Mouse (Mus musculus): ENCODE data around the gene Tmem35b. TPM values are rescaled to one million over a fixed set of nuclear protein-coding genes. Genes with fewer than 3 reads are reported as not detected.

Gene Tmem35b
- polyA plus RNA-seq (2017; shearing (Covaris generic)) = 27.9 TPM

DNA sequence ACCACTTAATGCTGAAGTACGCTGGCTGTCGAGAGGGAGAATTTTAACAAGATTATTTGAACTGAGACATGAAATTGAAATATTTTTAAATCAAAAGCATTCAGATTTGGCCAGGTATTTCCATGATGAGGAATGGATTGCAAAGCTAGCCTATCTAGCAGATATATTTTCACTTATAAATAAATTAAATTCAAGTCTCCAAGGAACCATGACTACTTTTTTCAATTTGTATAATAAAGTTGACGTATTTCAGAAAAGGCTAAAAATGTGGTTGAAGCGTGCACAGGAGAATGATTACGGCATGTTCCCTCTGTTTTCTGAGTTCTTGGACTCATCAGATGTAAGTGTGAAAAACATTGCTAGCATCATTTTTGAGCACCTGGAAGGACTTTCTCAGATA is at the start of gene Tmem35b:
TSS of gene Tmem35b (plus strand) at position 301 of the 400 bp plus-strand sequence.

DNA sequence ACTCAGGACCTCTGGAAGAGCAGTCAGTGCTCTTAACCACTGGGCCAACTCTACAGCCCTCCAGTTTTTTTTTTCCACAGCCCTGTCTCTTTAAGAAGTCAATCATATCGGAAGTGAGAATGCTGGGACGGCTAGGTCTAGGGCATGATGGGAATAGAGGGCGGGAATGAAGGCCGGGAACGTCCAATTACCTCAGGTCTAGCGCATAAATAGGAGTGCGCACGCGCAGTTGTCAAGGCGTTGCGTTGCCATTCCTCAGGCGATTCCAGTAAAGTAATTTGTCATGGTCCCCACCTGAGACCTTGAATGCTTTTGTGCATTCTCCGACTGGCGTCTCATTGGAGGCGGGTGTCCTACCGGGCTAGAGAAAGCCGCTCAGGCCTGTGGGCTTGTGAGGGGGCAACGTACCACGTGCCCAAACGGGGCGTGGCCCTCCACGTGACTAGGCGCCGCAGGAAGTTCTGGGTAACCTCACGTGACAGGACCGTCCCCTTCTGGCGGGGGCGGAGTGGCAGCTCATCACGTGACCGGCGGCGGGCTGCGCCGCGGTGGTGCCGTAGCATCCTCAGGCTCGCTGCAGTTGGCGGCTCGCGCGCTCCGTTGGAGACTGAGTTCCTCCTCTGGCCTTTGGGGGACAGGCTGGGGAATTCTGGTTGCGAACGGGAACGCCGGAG is 46.5 kb upstream of the Tmem35b start, which contains the start of gene Zmym6:
TSS of gene Zmym6 (plus strand) at position 509 of the 674 bp plus-strand sequence.

DNA sequence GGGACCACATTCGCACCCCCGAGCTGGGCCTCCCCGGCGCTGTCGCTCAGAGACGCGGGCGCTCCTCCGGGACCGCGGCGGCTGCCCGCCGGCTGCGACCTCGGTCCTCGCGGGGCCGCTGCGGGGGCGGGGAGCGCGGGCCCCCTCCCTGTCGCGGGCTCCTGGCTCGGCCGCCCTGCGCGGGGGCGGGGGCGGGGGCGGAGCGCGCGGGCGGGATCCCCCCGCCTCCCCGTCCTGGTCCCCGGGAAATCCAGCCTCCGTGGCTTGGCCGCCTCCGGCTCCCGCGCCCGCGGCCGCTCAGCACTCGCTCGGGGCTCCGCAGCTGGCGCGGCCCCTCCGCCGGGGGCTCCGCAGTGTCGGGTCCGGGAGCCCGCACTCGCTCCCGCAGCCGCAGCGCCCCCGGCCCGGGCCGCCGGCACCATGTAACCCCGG is 45.4 kb downstream of the Tmem35b start, which contains the start of gene Dlgap3:
TSS of gene Dlgap3 (plus strand) at position 291 of the 432 bp plus-strand sequence.

Other genes with a start within 250 kb of the Tmem35b start
- gene Zmym4, start 155.6 kb upstream of the Tmem35b start, polyA plus RNA-seq (2017; shearing (Covaris generic)) = 21.2 TPM
- 17.5 TPM for gene Sfpq, start 102.4 kb upstream of the Tmem35b start, polyA plus RNA-seq (2017; shearing (Covaris generic))
- gene Zmym1, start 62.5 kb upstream of the Tmem35b start, polyA plus RNA-seq (2017; shearing (Covaris generic)) = 41.6 TPM
- gene Zmym6, start 46.3 kb upstream of the Tmem35b start, polyA plus RNA-seq (2017; shearing (Covaris generic)) = 38.8 TPM
- 0.22 TPM for gene Dlgap3, start 45.5 kb downstream of the Tmem35b start, polyA plus RNA-seq (2017; shearing (Covaris generic))
- gene Smim12, start 120.1 kb downstream of the Tmem35b start, polyA plus RNA-seq (2017; shearing (Covaris generic)) = 59.6 TPM
- not detected for gene Gja4, start 190.3 kb downstream of the Tmem35b start, polyA plus RNA-seq (2017; shearing (Covaris generic))
- gene Gjb3, start 207.2 kb downstream of the Tmem35b start, polyA plus RNA-seq (2017; shearing (Covaris generic)) = not detected
- gene Gjb4, start 230.4 kb downstream of the Tmem35b start, polyA plus RNA-seq (2017; shearing (Covaris generic)) = not detected
- gene Gjb5, start 234.5 kb downstream of the Tmem35b start, polyA plus RNA-seq (2017; shearing (Covaris generic)) = not detected

All from CD4-positive, CD25-positive, alpha-beta regulatory T cell, adult 9 weeks (primary cell).